Mouse (Mus musculus): ENCODE measurements at regions not wholly inside any gene's neighbourhood (a gene's known extent, or its start where the extent isn't known, plus 50 kb on each side); places are given as distances from the start of the nearest gene placed in this dataset.

- no peak for DNase-seq
- intact Hi-C loops (cut with DNase I; ENCODE audit: low total_unique reads) = no loop called here
Observed at GRCm38 (mm10) chr12:71603136-71603535, 227.7 kb upstream of the Daam1 start.

- no peak for DNase-seq
- intact Hi-C loops (cut with DNase I; ENCODE audit: low total_unique reads) = no loop called here
Observed at GRCm38 (mm10) chr12:71606366-71606765, 224.5 kb upstream of the Daam1 start.

GRCm38 (mm10) chr12:71607966-71608365, 222.9 kb upstream of the Daam1 start:
- no peak for DNase-seq
- intact Hi-C loops (cut with DNase I; ENCODE audit: low total_unique reads) = no loop called here

- intact Hi-C loops (cut with DNase I; ENCODE audit: low total_unique reads) = no loop called here
- peak; percentile 58 for DNase-seq
Observed at GRCm38 (mm10) chr12:71613326-71613725, 217.6 kb upstream of the Daam1 start.

DNA sequence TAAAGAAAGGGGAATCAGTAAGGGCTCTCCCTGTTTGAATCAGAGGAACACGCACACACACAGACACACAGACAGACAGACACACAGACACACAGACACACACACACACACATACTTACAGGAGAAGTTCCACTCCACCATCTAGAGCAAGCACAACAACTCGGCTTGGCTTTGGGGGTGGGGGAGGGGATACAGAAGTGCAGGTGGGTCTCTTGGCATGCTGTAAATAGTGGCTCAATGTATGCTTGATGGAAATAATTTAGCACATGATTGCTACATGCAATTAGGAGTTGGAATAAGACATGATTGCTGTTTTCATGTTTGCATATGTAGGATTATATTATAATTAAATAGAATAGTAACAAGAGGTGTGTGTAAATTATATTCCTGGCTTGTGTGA, 215.9 kb upstream of the Daam1 start:
- DNase-seq = no peak
- intact Hi-C loops (cut with DNase I; ENCODE audit: low total_unique reads) = no loop called here

DNA sequence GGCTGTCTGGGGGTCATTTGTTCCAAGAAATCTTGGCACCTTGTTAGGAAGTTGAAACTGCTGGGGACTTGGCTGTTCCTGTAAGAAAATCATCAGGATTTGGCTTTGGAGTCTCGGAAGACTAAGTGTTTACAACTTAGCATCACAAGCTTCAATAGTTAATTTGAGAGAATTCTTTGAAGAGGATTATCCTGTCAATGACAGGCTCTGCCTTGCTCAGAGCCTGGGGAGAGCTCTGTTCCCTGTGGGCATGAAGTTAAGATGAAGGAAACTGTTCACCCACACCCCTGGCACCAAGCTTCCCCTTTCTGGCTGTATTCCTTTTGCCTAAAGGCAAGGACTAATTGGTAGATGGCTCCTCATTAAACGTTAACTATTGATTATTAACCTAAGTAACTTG, 215.5 kb upstream of the Daam1 start:
- DNase-seq = no peak
- intact Hi-C loops (cut with DNase I; ENCODE audit: low total_unique reads) = no loop called here

- intact Hi-C loops (cut with DNase I; ENCODE audit: low total_unique reads) = no loop called here
- DNase-seq = no peak
Observed at GRCm38 (mm10) chr12:71616121-71616520, 214.8 kb upstream of the Daam1 start.

DNA sequence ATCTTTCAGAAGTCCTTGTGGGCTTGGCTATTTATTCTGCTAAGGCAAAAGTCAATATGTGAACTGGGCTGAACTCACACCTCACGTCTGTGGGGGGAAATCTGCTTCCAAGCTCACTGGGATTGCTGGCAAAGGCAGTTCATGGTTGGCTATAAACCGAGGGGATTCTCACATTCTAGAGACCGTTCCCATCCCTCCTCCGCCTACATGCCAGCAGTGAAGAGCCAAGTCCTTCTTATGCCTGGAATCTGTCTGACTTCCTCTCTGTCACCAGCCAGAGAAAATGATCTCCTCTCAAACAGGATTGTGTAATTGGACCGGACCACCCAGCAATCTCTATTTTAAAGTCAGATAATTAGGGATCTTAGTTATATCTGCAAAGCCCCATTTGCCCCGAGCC, 212.4 kb upstream of the Daam1 start:
- peak; percentile 54 for DNase-seq
- intact Hi-C loops (cut with DNase I; ENCODE audit: low total_unique reads) = no loop called here

- intact Hi-C loops (cut with DNase I; ENCODE audit: low total_unique reads) = no loop called here
- DNase-seq = no peak
Observed at GRCm38 (mm10) chr12:71618956-71619355, 211.9 kb upstream of the Daam1 start.

DNA sequence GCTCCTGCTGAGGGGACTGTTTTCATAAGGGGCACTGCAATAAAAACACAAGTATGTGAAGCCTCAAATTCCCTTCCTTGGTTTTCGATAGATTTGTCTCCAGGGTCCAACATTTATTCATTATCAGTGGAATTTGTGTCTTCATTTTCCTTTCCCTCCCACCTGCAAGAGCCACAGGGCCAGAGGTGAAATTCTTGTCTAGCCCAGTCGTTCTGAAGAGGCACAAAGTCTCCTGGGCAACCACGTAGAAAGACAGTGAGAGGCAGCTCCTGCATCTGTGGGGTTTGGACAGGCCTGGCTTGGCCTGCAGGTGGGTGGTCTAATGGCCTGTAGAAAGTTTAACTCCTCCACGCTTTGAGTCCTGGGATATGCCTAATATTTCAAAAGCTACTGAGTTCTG, 211.3 kb upstream of the Daam1 start:
- intact Hi-C loops (cut with DNase I; ENCODE audit: low total_unique reads) = no loop called here
- no peak for DNase-seq

GRCm38 (mm10) chr12:71621542-71621941, 209.3 kb upstream of the Daam1 start:
- no peak for DNase-seq
- intact Hi-C loops (cut with DNase I; ENCODE audit: low total_unique reads) = no loop called here

- intact Hi-C loops (cut with DNase I; ENCODE audit: low total_unique reads) = no loop called here
- no peak for DNase-seq
Observed at GRCm38 (mm10) chr12:71622761-71623160, 208.1 kb upstream of the Daam1 start.

- intact Hi-C loops (cut with DNase I; ENCODE audit: low total_unique reads) = no loop called here
- no peak for DNase-seq
Observed at GRCm38 (mm10) chr12:71623271-71623670, 207.6 kb upstream of the Daam1 start.

DNA sequence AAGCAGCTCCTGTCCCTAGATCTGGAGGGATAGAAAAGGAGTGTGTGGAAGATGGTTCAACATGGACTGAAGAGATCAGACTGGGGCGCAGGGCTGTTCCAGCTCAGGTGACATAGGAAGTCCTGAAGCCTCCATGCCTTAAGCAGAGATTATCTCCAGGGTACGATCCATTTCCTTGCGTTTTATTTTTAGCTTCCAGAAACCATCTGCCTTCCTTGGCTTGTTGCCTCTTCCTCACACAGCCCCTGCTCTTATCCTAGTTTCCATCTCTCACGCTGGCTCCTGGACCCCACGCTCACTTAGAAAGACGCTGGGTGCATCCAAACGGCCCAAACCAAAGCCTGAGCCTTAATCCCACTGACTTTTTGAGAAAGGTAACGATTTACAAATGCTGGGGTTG, 206.8 kb upstream of the Daam1 start:
- DNase-seq = no peak
- intact Hi-C loops (cut with DNase I; ENCODE audit: low total_unique reads) = no loop called here

GRCm38 (mm10) chr12:71624676-71625075, 206.2 kb upstream of the Daam1 start:
- intact Hi-C loops (cut with DNase I; ENCODE audit: low total_unique reads) = no loop called here

GRCm38 (mm10) chr12:71625115-71625514, 205.8 kb upstream of the Daam1 start:
- intact Hi-C loops (cut with DNase I; ENCODE audit: low total_unique reads) = no loop called here
- DNase-seq = no peak

More at GRCm38 (mm10) chr12:71624676-71625075, 206.2 kb upstream of the Daam1 start:
- no peak for DNase-seq

- intact Hi-C loops (cut with DNase I; ENCODE audit: low total_unique reads) = no loop called here
- DNase-seq = peak; percentile 27
Observed at GRCm38 (mm10) chr12:71626801-71627200, 204.1 kb upstream of the Daam1 start.

GRCm38 (mm10) chr12:71627421-71628339, 203.2 kb upstream of the Daam1 start:
- DNase-seq = no peak
- intact Hi-C loops (cut with DNase I; ENCODE audit: low total_unique reads) = no loop called here

GRCm38 (mm10) chr12:71628340-71628738, 202.5 kb upstream of the Daam1 start:
- no peak for DNase-seq
- intact Hi-C loops (cut with DNase I; ENCODE audit: low total_unique reads) = no loop called here

DNA sequence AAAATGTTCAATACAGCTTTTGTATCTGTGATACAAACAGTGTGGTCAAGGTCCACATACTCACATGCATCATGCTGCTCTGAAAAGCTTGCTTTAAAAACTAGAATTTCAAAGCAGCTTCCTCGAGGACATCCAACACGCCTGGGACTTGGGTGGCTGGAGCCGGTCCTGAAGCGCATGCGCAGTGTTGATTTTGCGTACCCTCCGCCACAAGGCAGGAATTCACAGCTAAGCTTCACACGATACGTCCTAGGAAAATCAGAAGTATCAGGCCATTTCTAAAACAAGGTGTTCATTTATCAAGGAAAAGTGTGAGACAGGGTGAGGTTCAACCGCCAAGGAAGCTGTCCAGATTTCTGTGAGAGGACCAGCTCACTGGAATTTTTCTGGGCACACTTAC, 202.1 kb upstream of the Daam1 start:
- intact Hi-C loops (cut with DNase I; ENCODE audit: low total_unique reads) = no loop called here
- DNase-seq = no peak

DNA sequence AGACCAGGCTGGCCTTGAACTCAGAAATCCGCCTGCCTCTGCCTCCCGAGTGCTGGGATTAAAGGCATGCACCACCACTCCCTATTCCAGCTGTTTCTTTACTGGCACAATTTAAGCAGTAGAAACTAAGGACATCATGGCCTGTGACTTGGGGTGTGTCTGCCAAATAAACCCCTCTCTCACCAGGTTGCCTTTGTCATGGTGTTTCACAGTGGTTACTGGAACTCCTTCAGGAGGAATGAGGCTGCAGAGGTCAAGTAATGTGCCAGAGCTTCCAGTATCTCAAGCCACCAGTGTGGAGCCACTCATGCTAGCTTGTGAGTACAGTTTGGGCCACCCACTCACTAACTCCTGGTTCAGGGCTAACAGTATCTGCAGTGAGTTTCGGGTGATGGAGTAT, 200.5 kb upstream of the Daam1 start:
- no peak for DNase-seq
- intact Hi-C loops (cut with DNase I; ENCODE audit: low total_unique reads) = no loop called here

DNA sequence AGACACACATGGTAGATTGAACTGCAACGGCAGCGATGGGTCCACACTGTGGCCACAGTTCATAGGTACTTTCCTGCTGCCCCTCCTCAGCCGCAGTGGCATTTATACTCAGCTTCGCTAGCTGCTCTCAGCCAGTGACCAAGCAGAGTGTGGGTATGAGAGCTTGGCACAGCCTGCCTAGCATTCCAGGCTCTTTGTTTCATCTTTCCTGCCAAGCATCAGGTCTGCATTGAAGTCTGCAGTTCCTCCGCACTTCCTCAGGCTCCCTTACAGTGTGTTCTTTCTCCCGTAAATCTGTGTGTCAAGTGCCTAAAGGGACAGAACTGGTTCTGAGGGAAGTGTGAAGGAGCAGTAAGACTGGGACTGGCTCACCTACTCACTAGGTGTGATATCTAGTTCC, 194.6 kb upstream of the Daam1 start:
- DNase-seq = no peak
- intact Hi-C loops (cut with DNase I; ENCODE audit: low total_unique reads) = no loop called here

Measured in gastrocnemius, postnatal 14 days (tissue).